Mouse (Mus musculus): ENCODE measurements around the gene Cpne7.
"Not testable (repeated sequence)": the region's sequence is repeated elsewhere in the genome, so short reads cannot be mapped to it uniquely, and the experiment has no call there.

Cpne7 gene

DNA sequence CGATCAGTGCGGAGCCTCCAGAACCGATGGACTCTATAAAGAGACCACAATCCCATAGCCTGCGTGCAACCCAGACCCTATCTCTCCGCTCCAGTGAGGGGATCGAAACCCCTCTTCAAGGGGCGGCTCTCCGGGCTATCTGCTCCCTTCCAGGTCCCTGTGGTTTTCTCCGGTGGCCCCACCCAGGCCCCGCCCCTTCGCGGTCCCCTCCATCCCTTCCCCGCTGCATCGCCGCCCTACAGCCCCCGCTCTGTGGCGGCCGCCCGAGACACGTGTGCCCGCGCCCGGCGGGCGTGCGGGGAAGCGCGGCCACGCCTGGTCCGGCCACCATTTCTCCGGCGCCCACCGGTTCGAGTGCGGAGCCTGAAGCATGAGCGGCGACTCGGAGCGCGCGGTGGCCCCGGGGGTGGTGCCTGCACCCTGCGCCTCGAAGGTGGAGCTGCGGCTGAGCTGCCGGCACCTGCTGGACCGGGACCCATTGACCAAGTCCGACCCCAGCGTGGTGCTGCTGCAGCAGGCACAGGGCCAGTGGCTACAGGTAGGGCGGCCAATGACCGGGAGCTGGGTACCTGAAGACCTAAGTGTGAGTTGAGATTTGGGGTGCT, at the start of gene Cpne7:
Gene Cpne7, plus strand, starts transcription at position 248 of the 605 bp plus-strand sequence.
- DNase-seq: no peak

DNA sequence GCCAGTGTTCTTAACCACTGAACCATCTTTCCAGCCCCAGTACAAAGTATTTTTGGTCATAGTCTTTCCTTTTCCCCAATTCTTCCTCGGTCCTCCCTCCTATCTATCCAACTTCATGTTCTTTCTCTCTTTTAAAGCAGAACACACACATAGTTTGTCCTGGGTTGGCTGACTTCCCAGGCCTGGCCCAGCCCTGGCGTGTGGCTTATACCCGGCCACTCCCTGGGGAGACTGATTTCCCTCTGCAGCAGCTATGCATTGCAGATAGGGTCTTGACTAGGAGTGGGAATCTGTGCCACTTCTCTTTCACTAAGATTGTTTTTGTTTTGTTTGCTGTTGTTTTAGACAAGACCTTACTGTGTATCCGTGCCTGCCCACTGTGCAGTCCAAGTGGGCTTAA, 46.0 kb upstream of the Cpne7 start:
- DNase-seq: no peak

GRCm38 (mm10) chr8:123077213-123077612, 40.0 kb upstream of the Cpne7 start:
- no peak for DNase-seq

GRCm38 (mm10) chr8:123082993-123083392, 34.2 kb upstream of the Cpne7 start:
- DNase-seq: no peak

GRCm38 (mm10) chr8:123083610-123084009, 33.6 kb upstream of the Cpne7 start:
- no peak for DNase-seq

GRCm38 (mm10) chr8:123087289-123087688, 29.9 kb upstream of the Cpne7 start:
- DNase-seq: no peak

GRCm38 (mm10) chr8:123097216-123097615, 20.0 kb upstream of the Cpne7 start:
- DNase-seq: no peak

DNA sequence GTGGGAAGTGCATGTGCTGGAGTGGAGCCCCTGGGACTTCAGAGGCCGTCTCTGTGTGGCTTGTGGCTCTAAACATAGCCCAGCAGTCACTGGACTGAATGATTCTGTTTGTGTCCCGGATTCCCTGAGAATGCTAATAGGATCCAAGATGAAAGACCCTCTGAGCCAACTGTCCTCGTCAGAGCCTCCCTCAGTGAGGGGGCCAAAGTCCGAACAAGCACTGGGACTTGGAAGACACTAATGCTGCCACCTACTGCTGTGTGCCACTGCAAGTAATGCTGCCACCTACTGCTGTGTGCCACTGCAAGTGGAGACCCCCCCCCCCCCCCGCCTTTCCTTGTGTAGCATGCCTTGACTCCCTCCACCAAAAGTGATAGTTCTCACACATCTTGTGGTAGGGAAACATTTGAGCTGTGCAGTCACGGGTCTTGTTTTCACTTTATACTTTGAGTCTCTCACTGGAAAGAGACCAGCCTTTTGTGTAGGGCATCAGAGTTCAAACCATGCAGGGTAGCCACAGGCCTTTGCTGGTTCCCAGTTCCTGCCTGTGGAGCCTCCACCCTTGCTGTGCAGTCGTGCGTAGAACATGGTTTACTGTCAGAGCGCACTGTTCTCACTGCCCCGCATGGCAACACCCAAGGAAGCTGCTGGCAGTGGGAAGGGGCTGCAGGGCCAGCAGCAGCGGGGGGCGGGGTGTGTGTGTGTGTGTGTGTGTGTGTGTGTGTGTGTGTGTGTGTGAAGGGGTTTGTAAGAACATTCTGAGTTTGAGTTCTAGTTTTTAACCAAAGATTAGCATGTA, 19.2 kb upstream of the Cpne7 start:
- DNase-seq: peak; percentile 55

DNA sequence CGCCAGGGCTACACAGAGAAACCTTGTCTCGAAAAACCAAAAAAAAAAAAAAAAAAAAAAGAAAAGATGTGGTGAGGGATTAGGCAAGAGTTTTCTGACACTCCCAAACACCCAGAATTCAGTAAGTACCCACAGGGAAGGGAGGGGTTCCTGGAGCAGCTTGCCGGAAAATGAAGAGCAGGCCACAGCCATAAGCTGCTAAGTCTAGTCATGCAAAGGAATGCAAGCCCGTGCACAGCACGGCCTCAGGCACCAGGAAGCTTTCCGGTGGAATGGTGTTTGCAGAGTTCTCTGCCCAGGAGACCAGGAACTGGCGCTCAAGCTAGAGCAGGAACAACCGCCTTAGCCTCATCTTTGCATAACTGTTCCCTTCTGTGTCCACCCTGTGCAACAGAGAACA, 16.9 kb upstream of the Cpne7 start:
- no peak for DNase-seq

- no peak for DNase-seq
Measured at GRCm38 (mm10) chr8:123101244-123101643, 15.9 kb upstream of the Cpne7 start.

GRCm38 (mm10) chr8:123101735-123102685, 15.2 kb upstream of the Cpne7 start, which contains the start of gene Rpl13:
Gene Rpl13 (plus strand): TSS chr8:123102350.
- DNase-seq: peak; percentile 96

GRCm38 (mm10) chr8:123102855-123103254, 14.3 kb upstream of the Cpne7 start:
- DNase-seq: not testable (repeated sequence)

- no peak for DNase-seq
Measured at GRCm38 (mm10) chr8:123103285-123103684, 13.9 kb upstream of the Cpne7 start.

- DNase-seq: no peak
Measured at GRCm38 (mm10) chr8:123104046-123104767, 13.0 kb upstream of the Cpne7 start.

DNA sequence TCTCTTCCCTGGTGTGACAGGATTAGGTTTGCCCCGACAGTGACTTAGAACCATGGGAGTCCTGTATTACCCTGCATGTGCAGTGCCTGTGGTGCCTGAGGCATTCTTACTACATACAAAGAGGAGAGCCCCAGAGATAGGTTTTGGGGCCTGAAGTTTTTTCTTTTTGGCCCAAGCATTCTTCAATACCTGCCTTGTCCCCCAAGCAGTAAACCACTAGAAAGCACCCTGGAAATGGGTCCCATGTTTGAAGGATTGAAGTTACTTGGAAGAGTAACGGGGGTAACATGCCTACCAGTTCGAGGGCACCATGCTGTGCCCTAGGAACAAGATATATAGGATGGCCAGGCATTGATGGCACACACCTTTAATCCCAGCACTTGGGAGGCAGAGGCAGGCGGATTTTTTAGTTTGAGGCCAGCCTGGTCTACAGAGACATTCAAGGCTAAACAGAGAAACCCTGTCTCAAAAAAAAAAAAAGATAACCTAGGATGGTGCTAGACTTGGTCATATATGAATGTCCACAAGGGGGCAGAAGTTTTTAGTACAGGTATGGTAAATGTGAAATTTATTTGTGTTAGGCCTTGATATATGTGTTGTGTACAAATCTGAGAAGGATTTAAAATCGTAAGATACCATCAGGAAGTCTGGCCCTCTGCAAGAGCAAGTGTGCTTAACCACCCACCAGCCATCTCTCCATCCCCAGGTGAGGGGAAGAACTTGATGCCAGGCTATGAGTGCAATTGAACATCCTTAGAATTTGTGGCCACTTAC, 11.4 kb upstream of the Cpne7 start:
- DNase-seq: no peak

- no peak for DNase-seq
Measured at GRCm38 (mm10) chr8:123106531-123106930, 10.6 kb upstream of the Cpne7 start.

GRCm38 (mm10) chr8:123108010-123108409, 9.2 kb upstream of the Cpne7 start:
- no peak for DNase-seq

GRCm38 (mm10) chr8:123108953-123109352, 8.2 kb upstream of the Cpne7 start:
- DNase-seq: no peak

- peak; percentile 68 for DNase-seq
Measured at GRCm38 (mm10) chr8:123110649-123111048, 6.5 kb upstream of the Cpne7 start.

DNA sequence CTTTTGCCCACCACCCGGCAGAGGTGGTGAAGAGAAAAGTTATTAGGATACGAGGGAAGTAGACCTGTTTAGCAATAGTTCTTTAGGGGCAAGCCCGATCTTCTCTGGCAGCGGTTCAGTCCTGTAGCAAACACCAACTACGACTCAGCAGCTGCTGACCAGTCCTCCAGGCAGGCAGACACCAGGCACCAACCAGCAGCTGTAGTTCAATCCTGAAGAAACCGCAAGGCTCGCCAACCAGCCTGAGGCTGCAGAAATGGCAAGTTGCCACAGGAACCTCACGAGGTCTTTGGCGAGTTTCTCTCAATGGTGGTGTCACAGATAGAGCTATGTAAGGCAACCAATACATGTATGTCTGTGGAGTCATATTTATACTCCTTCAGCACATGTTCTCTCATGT, 4.3 kb upstream of the Cpne7 start:
- DNase-seq: no peak

DNA sequence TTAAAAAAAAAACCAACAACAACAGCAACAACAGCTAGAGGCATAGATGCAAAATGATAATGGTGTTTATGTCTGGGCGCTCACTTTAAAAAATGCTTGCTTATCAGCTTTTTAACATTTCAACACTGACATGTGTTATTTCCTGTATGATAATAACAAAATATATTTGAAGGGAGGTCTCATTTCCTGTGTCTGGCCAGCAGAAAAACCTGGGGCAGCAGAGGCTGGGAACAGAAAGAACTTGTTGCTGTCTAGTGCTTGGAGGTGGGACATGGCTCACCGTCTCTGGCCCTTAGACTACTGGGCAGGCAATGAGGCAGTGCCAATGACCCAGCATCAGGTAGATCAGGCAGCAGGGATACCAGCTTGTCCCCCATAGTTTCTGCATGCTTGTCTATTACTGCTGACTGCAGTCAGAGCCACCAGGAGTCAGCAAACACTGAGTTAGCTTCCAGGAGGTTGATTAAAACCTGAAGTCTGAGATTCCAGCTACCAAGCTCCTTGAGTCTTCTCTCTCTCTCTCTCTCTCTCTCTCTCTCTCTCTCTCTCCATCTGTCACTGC, 3.2 kb upstream of the Cpne7 start:
- no peak for DNase-seq
